Mouse (Mus musculus): ENCODE results near the gene Pabpc1l.

GRCm38 (mm10) chr2:164006932-164007331 lies 18.3 kb upstream of the Pabpc1l start:
- TF ChIP-seq CTCF (IDR thresholded peaks at IDR 0.05; ENCODE audit: low read depth) (no peak), EP300 (IDR thresholded peaks at IDR 0.05; ENCODE audit: low read depth) (no peak)
